Comparison of ENCODE assay signal across 32 mouse cellular contexts in the genomic region with DNA sequence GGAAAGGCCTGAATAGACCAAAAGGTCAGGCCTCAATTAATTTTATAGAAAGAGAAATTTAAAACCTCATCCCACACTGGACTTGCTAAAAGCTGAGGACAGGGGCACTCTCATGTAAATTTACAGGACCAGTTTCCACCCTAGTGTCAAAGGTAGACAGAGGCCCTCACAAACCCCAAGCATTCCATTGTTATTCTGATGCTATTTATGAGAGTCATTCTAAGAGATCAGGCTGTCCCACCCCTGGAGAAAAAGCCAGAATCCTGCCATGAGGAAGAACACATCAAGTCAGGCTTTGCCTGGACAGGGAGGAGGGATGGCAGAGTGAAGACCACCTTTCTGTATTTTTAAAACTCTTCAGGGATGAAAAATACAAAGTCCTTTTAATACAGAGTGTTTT. TPM values are rescaled to one million over a fixed set of nuclear protein-coding genes. Genes with fewer than 3 reads are reported as not detected.
A peak's percentile ranks its signal among the peaks of the same experiment; 100 is the strongest.
DNase-seq lines count a peak whose midpoint lies in the region; ATAC-seq and TF ChIP-seq lines count a peak whose summit lies in the region.
"Had no signal": no experiment of that assay in that cellular context is flagged by ENCODE, and none has a peak within 500 bp of the region (broad histone marks: within the 10 kb centered on the region; RNA-seq: fewer than 3 reads in every experiment).

No protein-coding gene starts in this region.

- H3K9ac ChIP-seq in liver, embryonic 15.5 days, result 0 out of 2 replicates have a peak overlapping the region, but pooled peaks have one; percentile 9
- H3K9ac ChIP-seq in liver, postnatal 0 days (replicated peaks), result no peak overlapping the region
- no peak overlapping the region for H3K9ac ChIP-seq in ES-E14 (ENCODE audit: insufficient read depth, low read depth, low read length, poor library complexity, severe bottlenecking)
- H3K9ac ChIP-seq: forebrain, postnatal 0 days; heart, embryonic 12.5 days; heart, embryonic 15.5 days; hindbrain, embryonic 13.5 days; intestine, embryonic 15.5 days had no signal

- no peak overlapping the region for H3K4me2 ChIP-seq in liver, embryonic 15.5 days
- no peak overlapping the region for H3K4me2 ChIP-seq in liver, postnatal 0 days (ENCODE audit: low read depth, low read length)
- H3K4me2 ChIP-seq: heart, embryonic 12.5 days; heart, embryonic 15.5 days; hindbrain, embryonic 13.5 days; intestine, embryonic 15.5 days had no signal

- H3K9me3 ChIP-seq in liver, embryonic 15.5 days (replicated peaks), result no peaks in the 10 kb centered on the region
- H3K9me3 ChIP-seq in liver, postnatal 0 days (ENCODE audit: low read length), result no peaks in the 10 kb centered on the region
- no peaks in the 10 kb centered on the region for H3K9me3 ChIP-seq in ES-E14 (ENCODE audit: control insufficient read depth, insufficient read depth, low read depth, low read length)
- H3K9me3 ChIP-seq: forebrain, embryonic 10.5 days; heart, embryonic 12.5 days; heart, embryonic 15.5 days; hindbrain, embryonic 10.5 days; hindbrain, embryonic 13.5 days; intestine, embryonic 15.5 days had no signal

- no peak for TF ChIP-seq EP300 in liver, postnatal 0 days (IDR thresholded peaks at IDR 0.05; ENCODE audit: low read depth)

- DNase-seq in liver, postnatal 0 days, result no peak
- peak; percentile 39 for DNase-seq in ES-E14 (ENCODE audit: low read depth, low spot score)
- DNase-seq in ZHBTc4 (ENCODE audit: low read depth, low spot score), result peak; percentile 73
- DNase-seq in thymus, postnatal 0 days (ENCODE audit: low spot score), result no peak
- DNase-seq in Muller cell, postnatal 12 days (ENCODE audit: inconsistent ontology term), result no peak
- DNase-seq: adrenal gland, adult 8-10 months; adrenal gland, postnatal 25 days; cerebellum, adult 11-12 months; cerebellum, adult 9-10 months; cerebellum, postnatal 14 days; forebrain, postnatal 0 days; gastrocnemius, adult 2 months; gastrocnemius, postnatal 25 days; heart, adult 18-20 months; heart, postnatal 10 days; heart, postnatal 36 days; kidney, adult 11 months had no signal

- H3K27me3 ChIP-seq in liver, embryonic 15.5 days, result no peaks in the 10 kb centered on the region
- H3K27me3 ChIP-seq in liver, postnatal 0 days (ENCODE audit: insufficient read depth, low read length), result no peaks in the 10 kb centered on the region
- H3K27me3 ChIP-seq: heart, embryonic 12.5 days; heart, embryonic 15.5 days; hindbrain, embryonic 13.5 days; intestine, embryonic 15.5 days had no signal

- no peak overlapping the region for H3K4me3 ChIP-seq in liver, embryonic 15.5 days (replicated peaks)
- no peak overlapping the region for H3K4me3 ChIP-seq in liver, postnatal 0 days (ENCODE audit: low read depth, low read length)
- no peak overlapping the region for H3K4me3 ChIP-seq in ES-E14 (ENCODE audit: insufficient read depth in 1 of 2, low read depth in 1 of 2, low read length in 2 of 2, poor library complexity in 1 of 2, severe bottlenecking in 1 of 2)
- H3K4me3 ChIP-seq: forebrain, embryonic 10.5 days; gastrocnemius, adult 2 months; heart, embryonic 12.5 days; heart, embryonic 15.5 days; hindbrain, embryonic 10.5 days; hindbrain, embryonic 13.5 days; intestine, embryonic 15.5 days had no signal

- no peak overlapping the region for H3K27ac ChIP-seq in liver, embryonic 15.5 days (replicated peaks)
- no peak overlapping the region for H3K27ac ChIP-seq in liver, postnatal 0 days (ENCODE audit: low read depth)
- H3K27ac ChIP-seq in ES-E14 (ENCODE audit: insufficient read depth, low read depth, low read length, poor library complexity, severe bottlenecking), result no peak overlapping the region; the same call in 1 of the 2 replicates
- H3K27ac ChIP-seq: forebrain, embryonic 10.5 days; gastrocnemius, adult 2 months; heart, embryonic 15.5 days; hindbrain, embryonic 10.5 days; hindbrain, embryonic 13.5 days; intestine, embryonic 15.5 days had no signal

- H3K36me3 ChIP-seq in liver, embryonic 15.5 days (replicated peaks), result peaks cover 61% of the 10 kb centered on the region
- H3K36me3 ChIP-seq in liver, postnatal 0 days (replicated peaks; ENCODE audit: insufficient read depth, low read length), result peaks cover 18% of the 10 kb centered on the region
- H3K36me3 ChIP-seq in ES-E14 (ENCODE audit: control insufficient read depth, insufficient read depth, low read length, poor library complexity, severe bottlenecking), result peaks cover 8% of the 10 kb centered on the region; the same call in 1 of the 2 replicates
- H3K36me3 ChIP-seq: heart, embryonic 15.5 days; hindbrain, embryonic 13.5 days; intestine, embryonic 15.5 days had no signal

- no peak for TF ChIP-seq CTCF in liver, postnatal 0 days (IDR thresholded peaks at IDR 0.05; ENCODE audit: low read depth)

- ATAC-seq in liver, embryonic 15.5 days (ENCODE audit: insufficient read depth), result no peak
- no peak for ATAC-seq in liver, postnatal 0 days
- ATAC-seq: activated CD4-positive, CD25-positive, alpha-beta regulatory T cell, adult 4 months; forebrain, embryonic 14.5 days; forebrain, postnatal 0 days; hindbrain, embryonic 16.5 days; intestine, embryonic 15.5 days had no signal

- in situ Hi-C loops in ES-E14 (cut with MboI; ENCODE audit: low sequenced_read_pairs in 2 of 2, unreplicated experiment in 2 of 2), result no loop called here

- peaks cover 22% of the 10 kb centered on the region for H3K4me1 ChIP-seq in liver, embryonic 15.5 days (replicated peaks)
- H3K4me1 ChIP-seq in liver, postnatal 0 days (ENCODE audit: insufficient read depth), result peaks cover 10% of the 10 kb centered on the region
- peaks cover 1 to 4% of the 10 kb centered on the region in 2 experiments; a peak in 3 of 4 replicates for H3K4me1 ChIP-seq in ES-E14 (ENCODE audit: control insufficient read depth in 2 of 2, insufficient read depth in 2 of 2, low read length in 2 of 2, poor library complexity in 1 of 2)

TF ChIP-seq in ES-E14, 5 proteins besides CTCF, POLR2A, EP300 and RAD21:
- TF ChIP-seq ZNF384 (IDR thresholded peaks at IDR 0.05; ENCODE audit: low read depth, low read length) (no peak), HCFC1 (IDR thresholded peaks at IDR 0.05; ENCODE audit: borderline replicate concordance, insufficient read depth, low read length) (no peak), MAFK (IDR thresholded peaks at IDR 0.05; ENCODE audit: insufficient read depth, low read depth, low read length) (no peak), ZC3H11A (IDR thresholded peaks at IDR 0.05; ENCODE audit: borderline replicate concordance, low read depth, low read length) (no peak), CHD2 (IDR thresholded peaks at IDR 0.05; ENCODE audit: low read depth, low read length) (no peak)

RNA-seq across cellular contexts. Expression of a gene that starts 3.2 kb away (rescaled TPM):
- polyA plus RNA-seq in liver, embryonic 15.5 days (2015; fragmentation: Nextera tagmentation; extraction: Ambion mirVana), result 11.5 and 12.5 TPM in 2 replicates
- polyA plus RNA-seq in liver, postnatal 0 days (2015; fragmentation: Nextera tagmentation; extraction: Ambion mirVana), result 3.9 and 5.0 TPM in 2 replicates
- 61.1 and 63.5 TPM in 2 replicates for total RNA-seq in ES-E14 (2012; rRNA removed)
- polyA plus RNA-seq in thymus, postnatal 0 days (2015; fragmentation: Nextera tagmentation; extraction: Ambion mirVana), result 9.1 and 9.8 TPM in 2 replicates

RNA-seq across cellular contexts. Expression of a gene that starts 3.4 kb away (rescaled TPM):
- polyA plus RNA-seq in liver, embryonic 15.5 days (2015; fragmentation: Nextera tagmentation; extraction: Ambion mirVana), result 39.5 and 49.8 TPM in 2 replicates
- polyA plus RNA-seq in liver, postnatal 0 days (2015; fragmentation: Nextera tagmentation; extraction: Ambion mirVana), result 32.8 and 35.3 TPM in 2 replicates
- 101 and 103 TPM in 2 replicates for total RNA-seq in ES-E14 (2012; rRNA removed)
- 39.8 and 40.2 TPM in 2 replicates for polyA plus RNA-seq in thymus, postnatal 0 days (2015; fragmentation: Nextera tagmentation; extraction: Ambion mirVana)

RNA-seq across cellular contexts. Expression of a gene that starts 33.5 kb away (rescaled TPM):
- 7.7 and 7.8 TPM in 2 replicates for polyA plus RNA-seq in liver, embryonic 15.5 days (2015; fragmentation: Nextera tagmentation; extraction: Ambion mirVana)
- polyA plus RNA-seq in liver, postnatal 0 days (2015; fragmentation: Nextera tagmentation; extraction: Ambion mirVana), result 10.8 and 11.2 TPM in 2 replicates
- 5.8 and 7.0 TPM in 2 replicates for total RNA-seq in ES-E14 (2012; rRNA removed)
- 7.9 and 9.2 TPM in 2 replicates for polyA plus RNA-seq in thymus, postnatal 0 days (2015; fragmentation: Nextera tagmentation; extraction: Ambion mirVana)

RNA-seq across cellular contexts. Expression of a gene that starts 50.5 kb away (rescaled TPM):
- polyA plus RNA-seq in liver, embryonic 15.5 days (2015; fragmentation: Nextera tagmentation; extraction: Ambion mirVana), result 0.16 TPM in 1 of 2 replicates, not detected in the other
- polyA plus RNA-seq in liver, postnatal 0 days (2015; fragmentation: Nextera tagmentation; extraction: Ambion mirVana), result not detected in 2 replicates
- not detected in 2 replicates for total RNA-seq in ES-E14 (2012; rRNA removed)
- not detected in 2 replicates for polyA plus RNA-seq in thymus, postnatal 0 days (2015; fragmentation: Nextera tagmentation; extraction: Ambion mirVana)
- total RNA-seq: adrenal gland, adult 8-10 months; adrenal gland, postnatal 25 days; forebrain, postnatal 0 days; gastrocnemius, adult 2 months; gastrocnemius, postnatal 25 days; heart, adult 18-20 months; heart, postnatal 10 days; heart, postnatal 36 days; MEL had no signal
- polyA plus RNA-seq: activated CD4-positive, CD25-positive, alpha-beta regulatory T cell, adult 4 months; brain, embryonic 14.5 days; embryonic facial prominence, embryonic 11.5 days; embryonic facial prominence, embryonic 14.5 days; forebrain, embryonic 10.5 days; forebrain, embryonic 14.5 days; forebrain, postnatal 0 days; frontal cortex, adult 2 months; heart, embryonic 12.5 days; heart, embryonic 15.5 days; hindbrain, embryonic 10.5 days; hindbrain, embryonic 13.5 days; hindbrain, embryonic 16.5 days; intestine, embryonic 15.5 days had no signal

Comparison
In these comparisons a context has a peak if more than half of its experiments do, and no peak if none do; other contexts are left out.
1. DNase-seq: peak in ES-E14 (single experiment) and ZHBTc4 (single experiment); none in liver, postnatal 0 days (single experiment), thymus, postnatal 0 days (single experiment) and Muller cell, postnatal 12 days (single experiment).